Mouse (Mus musculus): ENCODE results near the gene Zfp967. TPM values are rescaled to one million over a fixed set of nuclear protein-coding genes. Genes with fewer than 3 reads are reported as not detected.
"Not testable (repeated sequence)": the region's sequence is repeated elsewhere in the genome, so short reads cannot be mapped to it uniquely, and the experiment has no call there.

Gene Zfp967
- polyA plus RNA-seq (2014; fragmentation: Nextera tagmentation; extraction: Ambion mirVana), result not detected in 2 replicates

GRCm38 (mm10) chr2:176520756-176521155 is at the start of gene Zfp967:
TSS of gene Zfp967 (plus strand) at chr2:176521056.
- not testable (repeated sequence) for H3K27ac ChIP-seq (replicated peaks in 1 of 2; ENCODE audit: control insufficient read depth in 1 of 2, insufficient read depth in 1 of 2, low read depth in 2 of 2, low read length in 2 of 2); H3K9me3 ChIP-seq (ENCODE audit: control insufficient read depth, low read length); H3K4me3 ChIP-seq (ENCODE audit: control insufficient read depth in 1 of 2, insufficient read depth in 1 of 2, low read depth in 1 of 2, low read length in 2 of 2); H3K4me2 ChIP-seq (ENCODE audit: low read length); H3K9ac ChIP-seq (ENCODE audit: low read length); ATAC-seq (ENCODE audit: insufficient number of reproducible peaks, insufficient read depth, low FRiP score, low read depth); H3K4me1 ChIP-seq (ENCODE audit: control insufficient read depth in 2 of 2, insufficient read depth in 2 of 2, low read length in 2 of 2); H3K36me3 ChIP-seq (ENCODE audit: control insufficient read depth, insufficient read depth, low read length); H3K27me3 ChIP-seq (ENCODE audit: control insufficient read depth, insufficient read depth, low read length)
- no CpG with 5 or more reads among the region's 9 CpGs for WGBS

DNA sequence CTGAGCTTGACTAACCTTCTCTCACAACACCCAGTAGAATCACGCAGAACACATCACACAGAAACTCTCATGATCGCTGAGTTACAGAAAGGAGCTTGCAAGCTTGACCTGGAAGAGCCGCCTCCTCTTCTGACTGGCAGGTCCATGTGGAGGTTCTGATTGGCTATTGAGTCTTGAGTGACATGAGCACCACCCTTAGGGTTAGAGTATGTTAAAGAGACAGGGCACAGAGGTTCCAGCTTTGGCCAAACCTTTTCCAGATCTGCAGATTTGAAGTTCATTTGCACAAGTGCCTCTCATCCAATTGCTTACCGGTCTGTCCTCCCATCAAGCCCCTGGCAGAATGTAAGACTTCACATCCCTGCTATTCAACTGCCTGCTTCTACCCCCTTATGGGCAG is 34.2 kb upstream of the Zfp967 start, which contains the start of gene Gm14434:
TSS of gene Gm14434 (minus strand) at position 101 of the 400 bp plus-strand sequence.
- H3K27me3 ChIP-seq (ENCODE audit: control insufficient read depth, insufficient read depth, low read length); ATAC-seq (ENCODE audit: insufficient number of reproducible peaks, insufficient read depth, low FRiP score, low read depth); H3K36me3 ChIP-seq (ENCODE audit: control insufficient read depth, insufficient read depth, low read length); H3K4me1 ChIP-seq (ENCODE audit: control insufficient read depth in 2 of 2, insufficient read depth in 2 of 2, low read length in 2 of 2); H3K27ac ChIP-seq (replicated peaks in 1 of 2; ENCODE audit: control insufficient read depth in 1 of 2, insufficient read depth in 1 of 2, low read depth in 2 of 2, low read length in 2 of 2); H3K4me2 ChIP-seq (ENCODE audit: low read length); H3K4me3 ChIP-seq (ENCODE audit: control insufficient read depth in 1 of 2, insufficient read depth in 1 of 2, low read depth in 1 of 2, low read length in 2 of 2); H3K9me3 ChIP-seq (ENCODE audit: control insufficient read depth, low read length); H3K9ac ChIP-seq (ENCODE audit: low read length): not testable (repeated sequence)
- no CpG with 5 or more reads among the region's 4 CpGs for WGBS

Other genes starting within 250 kb of the Zfp967 start
- not detected in 2 replicates for gene Gm11009, start 201.6 kb upstream of the Zfp967 start, polyA plus RNA-seq (2014; fragmentation: Nextera tagmentation; extraction: Ambion mirVana)
- gene Gm14435, start 97.5 kb upstream of the Zfp967 start, polyA plus RNA-seq (2014; fragmentation: Nextera tagmentation; extraction: Ambion mirVana), result 17.1 and 17.6 TPM in 2 replicates
- gene Gm14434, start 34.3 kb upstream of the Zfp967 start, polyA plus RNA-seq (2014; fragmentation: Nextera tagmentation; extraction: Ambion mirVana), result 3.0 TPM in 1 of 2 replicates, not detected in the other
- gene Gm14308, start 115.3 kb downstream of the Zfp967 start, polyA plus RNA-seq (2014; fragmentation: Nextera tagmentation; extraction: Ambion mirVana), result 13.5 and 19.5 TPM in 2 replicates
- 10.4 and 12.7 TPM in 2 replicates for gene Zfp973, start 149.5 kb downstream of the Zfp967 start, polyA plus RNA-seq (2014; fragmentation: Nextera tagmentation; extraction: Ambion mirVana)
- gene Gm14305, start 187.3 kb downstream of the Zfp967 start, polyA plus RNA-seq (2014; fragmentation: Nextera tagmentation; extraction: Ambion mirVana), result 23.7 and 26.9 TPM in 2 replicates